Mouse (Mus musculus) cerebellum, postnatal 36 days (tissue): ENCODE measurements at regions not wholly inside any gene's neighbourhood (a gene's known extent, or its start where the extent isn't known, plus 50 kb on each side); places are given as distances from the start of the nearest gene placed in this dataset.

Experiments used
- DNase-seq, 2 experiments: peaks; one replicate each; pipeline ENCODE4 v3.0.0; 2021 to 2022; ENCODE audit warnings: mixed read lengths in 2 of 2

DNA sequence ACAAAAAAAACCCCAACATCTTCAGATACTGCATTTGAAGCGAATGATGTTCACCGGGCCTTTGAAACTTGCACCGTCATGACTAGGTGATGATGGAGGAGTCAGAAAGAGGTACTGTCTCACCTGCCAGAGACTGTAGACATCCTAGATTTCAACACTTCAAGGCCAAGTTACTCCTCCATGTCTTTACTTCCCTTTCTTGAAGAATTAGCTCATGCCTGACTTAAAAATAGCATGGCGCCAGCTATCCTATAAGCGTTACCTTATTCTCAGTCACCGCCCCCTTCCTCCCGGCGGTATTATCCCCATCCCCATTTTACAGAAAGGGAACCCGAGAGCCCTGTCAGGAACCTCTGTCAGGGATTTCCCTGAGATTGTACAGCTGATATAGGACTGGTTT lies 374.4 kb upstream of the Gm10131 start:
- DNase-seq = no peak

DNA sequence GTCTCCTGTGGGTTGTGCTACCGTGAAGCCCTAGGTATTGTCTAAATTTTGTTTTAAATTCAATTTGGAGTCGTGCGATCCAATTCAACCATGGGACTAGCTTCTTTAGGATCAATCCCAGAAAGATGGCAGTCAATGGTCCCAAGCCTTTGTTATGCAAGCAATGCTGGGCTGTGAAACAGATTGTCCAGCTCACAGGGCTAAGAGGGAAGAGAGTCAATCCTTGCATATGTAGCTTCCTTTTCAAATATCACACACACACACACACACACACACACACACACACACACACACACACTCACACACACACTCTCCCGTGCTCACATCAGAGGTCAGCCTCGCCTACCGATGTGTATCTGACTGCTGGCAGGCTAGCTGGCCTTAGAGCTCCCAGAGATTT lies 373.8 kb upstream of the Gm10131 start:
- no peak for DNase-seq

- DNase-seq = peak; percentile 26 to 57
Measured at GRCm38 (mm10) chr8:34484551-34485335, 373.2 kb upstream of the Gm10131 start.

DNA sequence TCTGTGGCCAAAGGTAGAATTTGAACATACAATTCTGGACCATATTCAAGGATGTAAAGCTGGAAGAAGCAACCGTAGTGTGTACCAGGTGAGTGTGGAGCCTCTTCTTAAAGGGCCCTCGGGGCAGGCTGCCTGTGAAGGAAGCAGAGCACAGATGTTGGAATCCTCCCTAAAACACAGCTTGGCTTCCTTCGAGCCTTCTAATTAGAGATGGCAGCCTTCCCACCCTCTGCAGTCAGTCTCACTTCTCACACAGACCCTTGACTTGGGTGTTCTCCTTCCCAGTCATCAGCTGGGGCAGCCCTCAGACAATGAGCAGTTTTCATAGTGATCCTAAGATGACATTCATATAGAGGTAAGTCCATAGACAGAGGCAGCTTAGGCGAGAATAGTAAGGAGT lies 371.7 kb upstream of the Gm10131 start:
- no peak for DNase-seq

GRCm38 (mm10) chr8:34482676-34483075 lies 371.1 kb upstream of the Gm10131 start:
- no peak for DNase-seq

DNA sequence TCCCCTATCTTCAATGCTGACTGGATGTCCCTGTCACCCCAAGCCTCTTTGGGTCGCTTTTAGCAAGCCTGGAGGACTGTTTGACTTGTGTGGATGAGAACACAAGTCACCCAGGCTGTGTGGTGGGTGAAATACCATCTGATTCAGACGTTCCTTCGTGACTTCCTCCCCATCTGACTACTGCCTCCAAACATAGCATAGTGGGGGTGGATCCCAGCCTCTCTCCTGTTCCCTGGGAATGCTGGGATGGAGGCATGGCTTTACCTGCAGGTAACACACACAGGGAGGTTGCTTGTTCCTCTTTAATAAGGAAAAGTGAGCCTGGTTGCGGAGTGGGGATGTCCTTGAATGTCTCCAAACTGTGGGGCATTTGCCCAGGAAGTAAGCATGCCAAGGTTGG lies 369.0 kb upstream of the Gm10131 start:
- no peak for DNase-seq

DNA sequence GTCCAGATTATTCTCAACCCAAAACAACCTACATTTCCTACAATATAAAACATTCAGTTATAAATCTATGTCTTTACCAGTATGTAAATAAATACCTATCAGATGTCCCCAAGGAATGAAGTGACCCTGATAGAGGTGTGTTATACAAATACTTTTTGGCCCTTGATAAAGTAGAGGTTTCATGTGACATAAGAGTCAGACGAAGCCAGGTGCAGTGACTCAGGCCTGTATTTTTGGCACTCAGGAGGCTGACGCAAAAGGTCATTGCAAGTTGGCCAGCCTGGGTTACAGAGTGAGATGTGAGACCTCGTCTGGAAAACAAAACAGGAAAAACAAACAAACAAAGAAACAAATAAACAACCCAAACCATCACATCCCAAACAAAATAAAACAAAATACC lies 367.4 kb upstream of the Gm10131 start:
- no peak for DNase-seq

DNA sequence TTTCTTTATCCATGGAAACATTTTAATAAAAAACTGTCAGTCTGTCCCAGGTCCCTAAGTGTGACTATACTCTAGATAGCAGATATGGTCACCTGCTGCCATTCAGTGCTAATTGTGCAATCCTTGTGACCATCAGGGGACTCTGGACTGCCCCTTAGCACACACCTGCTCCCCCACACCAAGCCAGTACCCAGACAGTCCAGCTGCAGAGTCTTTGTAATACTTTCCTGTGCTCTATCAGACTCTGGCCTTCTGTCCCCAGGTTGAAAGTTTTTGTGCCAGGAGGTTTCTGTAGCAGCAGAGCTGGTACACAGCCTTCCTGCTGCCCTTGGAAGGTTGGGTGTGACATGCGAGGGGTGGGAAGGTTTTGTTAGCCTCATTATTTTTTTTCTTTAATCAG lies 366.9 kb upstream of the Gm10131 start:
- no peak for DNase-seq

- DNase-seq = no peak
Measured at GRCm38 (mm10) chr8:34476146-34476820, 364.7 kb upstream of the Gm10131 start.

DNA sequence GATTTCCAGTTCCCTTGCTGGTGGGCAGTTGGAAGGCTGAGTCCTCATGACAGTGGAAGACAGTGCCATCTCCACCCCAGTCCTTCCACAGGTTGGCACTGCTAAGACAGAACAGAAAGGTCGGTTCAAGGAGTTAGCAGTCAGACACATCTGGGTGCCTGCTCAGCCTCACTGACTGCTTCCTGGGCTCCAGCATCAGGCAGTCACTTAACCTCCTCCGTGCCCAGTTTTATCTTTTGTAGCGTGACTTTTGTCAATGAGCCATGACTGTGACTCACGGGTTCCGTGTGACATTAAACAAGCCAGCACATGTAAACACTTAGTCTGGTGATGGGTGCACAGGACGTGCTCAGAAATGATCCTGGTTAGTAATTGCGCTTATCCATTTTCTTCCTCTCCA lies 363.1 kb upstream of the Gm10131 start:
- no peak for DNase-seq

DNA sequence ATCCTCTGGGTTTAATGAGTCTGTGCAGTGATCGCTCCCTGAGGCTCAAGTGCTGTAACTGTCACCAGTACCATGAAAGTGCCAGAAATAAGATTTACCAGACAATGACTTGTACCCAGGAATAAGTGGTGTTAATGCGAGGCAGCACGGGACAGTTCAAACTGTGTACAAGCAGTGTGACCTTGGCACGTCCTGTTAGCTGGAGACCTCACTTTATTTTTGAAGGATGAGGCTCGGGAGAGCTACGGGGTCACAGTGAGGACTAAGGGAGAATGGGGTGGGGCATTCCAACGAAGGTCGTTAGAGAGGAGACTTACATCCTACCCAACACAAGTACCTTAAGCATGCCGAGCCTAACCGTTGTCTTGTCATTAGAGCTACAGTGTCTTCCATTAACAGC lies 362.2 kb upstream of the Gm10131 start:
- no peak for DNase-seq

- DNase-seq = no peak
Measured at GRCm38 (mm10) chr8:34473301-34473700, 361.8 kb upstream of the Gm10131 start.

- no peak for DNase-seq
Measured at GRCm38 (mm10) chr8:34472846-34473245, 361.3 kb upstream of the Gm10131 start.

DNA sequence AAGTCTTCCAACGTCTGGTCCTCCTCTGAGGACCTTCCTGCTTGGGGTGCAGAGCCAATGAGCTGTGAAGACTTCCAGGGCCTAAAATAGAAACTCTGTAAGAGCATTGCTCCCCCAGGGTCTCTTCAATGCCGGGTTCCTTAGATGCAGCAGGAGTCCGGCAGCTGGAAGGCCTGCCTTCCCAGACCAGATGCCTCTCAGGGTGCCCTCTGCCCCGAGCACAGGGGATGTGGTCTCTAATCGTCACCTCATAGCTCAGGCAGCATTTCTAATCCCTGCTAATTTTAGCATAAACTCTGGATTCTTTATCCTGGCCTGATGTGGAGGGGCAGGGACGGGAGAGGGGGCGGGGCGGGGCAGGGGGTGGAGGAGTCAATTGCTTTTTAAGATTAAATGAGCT lies 360.9 kb upstream of the Gm10131 start:
- no peak for DNase-seq

- no peak for DNase-seq
Measured at GRCm38 (mm10) chr8:34469091-34469490, 357.6 kb upstream of the Gm10131 start.

GRCm38 (mm10) chr8:34466786-34467364 lies 355.3 kb upstream of the Gm10131 start:
- DNase-seq = peak in 1 of 2 experiments; percentile 26

- DNase-seq = no peak
Measured at GRCm38 (mm10) chr8:34465398-34465797, 353.9 kb upstream of the Gm10131 start.

DNA sequence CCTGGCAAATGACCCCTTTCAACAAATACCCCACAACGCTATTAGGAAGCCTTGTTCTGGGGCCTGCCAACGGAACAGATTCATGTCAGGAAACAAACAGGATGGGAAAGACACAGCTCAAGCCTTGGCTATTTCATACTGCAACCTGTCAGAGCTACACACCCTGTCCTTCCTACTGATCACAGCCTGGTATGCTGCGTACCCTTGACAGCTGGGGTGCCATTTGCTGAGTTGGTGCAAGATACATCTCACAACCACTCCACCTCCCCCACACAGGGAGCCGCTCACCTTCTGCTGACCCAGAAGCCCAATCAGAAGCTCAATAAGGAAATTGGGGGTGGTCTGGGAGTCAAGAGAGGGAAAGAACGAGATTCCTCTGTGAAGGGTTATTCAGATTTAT lies 350.7 kb upstream of the Gm10131 start:
- no peak for DNase-seq

GRCm38 (mm10) chr8:34458300-34458699 lies 346.8 kb upstream of the Gm10131 start:
- no peak for DNase-seq

- no peak for DNase-seq
Measured at GRCm38 (mm10) chr8:34456543-34456942, 345.0 kb upstream of the Gm10131 start.

- no peak for DNase-seq
Measured at GRCm38 (mm10) chr8:34455376-34455775, 343.8 kb upstream of the Gm10131 start.

DNA sequence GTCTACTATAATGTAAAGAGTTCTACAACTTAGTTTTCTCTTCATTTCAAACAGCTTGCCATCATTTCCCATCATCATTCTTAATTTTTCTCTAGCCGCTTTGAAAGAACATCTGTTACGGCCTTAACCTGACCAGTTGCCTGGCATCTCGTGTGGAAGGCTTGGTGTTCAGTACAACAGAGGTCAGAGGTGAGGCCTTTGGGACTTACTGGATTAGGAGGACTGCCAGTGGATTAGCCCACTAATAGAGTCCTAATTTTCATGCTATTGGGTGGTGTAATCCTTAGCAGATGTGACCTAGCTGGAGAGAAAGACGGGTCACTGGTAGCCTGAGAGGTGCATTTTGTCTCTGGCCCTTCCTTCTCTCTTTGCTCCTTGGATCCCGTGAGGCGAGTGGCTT lies 341.3 kb upstream of the Gm10131 start:
- no peak for DNase-seq

DNA sequence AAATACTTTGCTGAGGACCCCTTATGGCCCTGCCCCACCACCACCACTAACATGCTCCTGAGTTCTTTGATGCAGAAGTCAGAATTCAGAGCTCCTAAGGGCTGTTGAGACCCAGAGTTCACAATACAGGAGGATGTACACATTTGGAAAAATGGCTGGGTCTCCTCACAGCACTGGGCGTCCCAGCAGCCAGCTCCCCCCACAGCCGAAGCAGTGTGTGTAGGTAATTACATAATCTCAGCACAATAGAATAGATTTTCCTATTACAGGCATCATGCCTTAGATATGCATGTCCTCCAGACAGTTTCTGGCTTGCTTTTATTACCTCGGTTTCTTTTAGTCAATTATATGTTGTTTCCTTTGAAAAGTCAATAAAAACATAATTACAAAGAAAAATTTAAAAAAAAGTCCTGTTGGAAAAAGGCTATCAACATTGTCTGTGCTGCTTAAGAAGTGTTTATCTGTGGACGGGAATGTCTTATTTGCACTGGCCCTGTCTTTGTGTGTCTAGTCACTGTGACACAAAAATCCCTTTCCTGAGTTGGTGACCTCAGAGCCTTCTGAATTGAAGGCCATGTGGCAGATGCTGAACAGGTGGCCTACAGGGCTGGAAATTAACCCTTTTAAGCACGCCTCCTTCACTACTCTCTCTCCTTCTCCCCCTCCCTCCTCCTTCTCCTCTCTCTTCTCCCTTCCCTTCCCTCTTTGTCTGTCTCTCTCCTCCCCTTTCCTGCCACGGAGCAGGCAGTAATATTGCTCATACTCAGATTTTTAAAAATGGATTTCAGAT lies 339.9 kb upstream of the Gm10131 start:
- no peak for DNase-seq
